Mouse (Mus musculus) myocyte (in vitro differentiated cells): ENCODE results near the gene Fndc3b.

ENCODE experiments used
- MAX ChIP-seq: IDR thresholded peaks from one replicate; pipeline ENCODE4 v1.6.1; 2011; ENCODE audit warnings: low read depth, mild to moderate bottlenecking, control low read depth
- MYOG ChIP-seq, 3 experiments: IDR thresholded peaks; one replicate each; pipeline ENCODE4 v1.6.1; 2011; ENCODE audit warnings: control low read depth in 2 of 3, low read depth in 2 of 3, mild to moderate bottlenecking in 2 of 3; ENCODE audit not compliant: insufficient read length in 2 of 3, control insufficient read depth in 1 of 3, insufficient read depth in 1 of 3
- POLR2A ChIP-seq: IDR thresholded peaks from one replicate; pipeline ENCODE4 v1.6.1; 2011; ENCODE audit warnings: low read depth, mild to moderate bottlenecking, control low read depth, moderate library complexity; ENCODE audit not compliant: insufficient read length
- REST ChIP-seq: IDR thresholded peaks from one replicate; pipeline ENCODE4 v1.6.1; 2011; ENCODE audit warnings: mild to moderate bottlenecking, control low read depth, moderate library complexity; ENCODE audit not compliant: insufficient read depth, insufficient read length
- TCF12 ChIP-seq: IDR thresholded peaks from one replicate; pipeline ENCODE4 v1.6.1; 2011; ENCODE audit warnings: mild to moderate bottlenecking, control low read depth; ENCODE audit not compliant: poor library complexity, insufficient read depth, severe bottlenecking
- USF1 ChIP-seq: IDR thresholded peaks from one replicate; pipeline ENCODE4 v1.6.1; 2011; ENCODE audit warnings: low read depth, mild to moderate bottlenecking, control low read depth, moderate library complexity

- TF ChIP-seq MYOG (IDR thresholded peaks at IDR 0.05; ENCODE audit: control insufficient read depth in 1 of 3, insufficient read depth in 1 of 3, insufficient read length in 2 of 3, low read depth in 2 of 3) (no peak), MAX (no peak), POLR2A (no peak), USF1 (no peak), TCF12 (no peak), REST (no peak)
Measured at GRCm38 (mm10) chr3:27690030-27690429, 21.1 kb downstream of the Fndc3b start.
